Mouse (Mus musculus) frontal cortex, postnatal 25 days (tissue): Measurements from ENCODE around the gene Ankmy2.

Experiments used
- DNase-seq, 2 experiments: peaks; one replicate each; pipeline ENCODE4 v3.0.0; 2022; ENCODE audit warnings: low spot score in 2 of 2

Gene Ankmy2

GRCm38 (mm10) chr12:36156637-36157303 is at the start of gene Ankmy2:
Ankmy2 (plus strand) TSS chr12:36157114.
- peak; percentile 72 to 79 for DNase-seq

GRCm38 (mm10) chr12:36108442-36108841 is 48.5 kb upstream of the Ankmy2 start:
- DNase-seq: no peak

- DNase-seq: no peak
These were observed 46.5 kb upstream of the Ankmy2 start for GRCm38 (mm10) chr12:36110457-36110856.

- DNase-seq: no peak
These were observed 45.8 kb upstream of the Ankmy2 start for GRCm38 (mm10) chr12:36111110-36111509.

GRCm38 (mm10) chr12:36112081-36112480 is 44.8 kb upstream of the Ankmy2 start:
- no peak for DNase-seq

- no peak for DNase-seq
These were observed 39.8 kb upstream of the Ankmy2 start for GRCm38 (mm10) chr12:36117161-36117560.

- no peak for DNase-seq
These were observed 37.7 kb upstream of the Ankmy2 start for GRCm38 (mm10) chr12:36119244-36119643.

- DNase-seq: no peak
These were observed 30.9 kb upstream of the Ankmy2 start for GRCm38 (mm10) chr12:36126049-36126448.

GRCm38 (mm10) chr12:36129826-36130225 is 27.1 kb upstream of the Ankmy2 start:
- DNase-seq: no peak

- DNase-seq: no peak
These were observed 24.7 kb upstream of the Ankmy2 start for GRCm38 (mm10) chr12:36132254-36132653.

- DNase-seq: no peak
These were observed 24.2 kb upstream of the Ankmy2 start for GRCm38 (mm10) chr12:36132668-36133067.

- DNase-seq: no peak
These were observed 23.4 kb upstream of the Ankmy2 start for GRCm38 (mm10) chr12:36133547-36133946.

GRCm38 (mm10) chr12:36134111-36134510 is 22.8 kb upstream of the Ankmy2 start:
- no peak for DNase-seq

GRCm38 (mm10) chr12:36135409-36135808 is 21.5 kb upstream of the Ankmy2 start:
- DNase-seq: no peak

GRCm38 (mm10) chr12:36136285-36136684 is 20.6 kb upstream of the Ankmy2 start:
- no peak for DNase-seq

GRCm38 (mm10) chr12:36137192-36137591 is 19.7 kb upstream of the Ankmy2 start:
- no peak for DNase-seq

GRCm38 (mm10) chr12:36140401-36140800 is 16.5 kb upstream of the Ankmy2 start:
- no peak for DNase-seq

- DNase-seq: no peak
These were observed 10.5 kb upstream of the Ankmy2 start for GRCm38 (mm10) chr12:36146230-36147011.

GRCm38 (mm10) chr12:36150265-36150664 is 6.6 kb upstream of the Ankmy2 start:
- DNase-seq: no peak

- DNase-seq: no peak
These were observed 6.2 kb upstream of the Ankmy2 start for GRCm38 (mm10) chr12:36150737-36151136.

- DNase-seq: peak in 1 of 2 experiments; percentile 15
These were observed 1.7 kb upstream of the Ankmy2 start for GRCm38 (mm10) chr12:36155141-36155641.

GRCm38 (mm10) chr12:36156101-36156636 is 745 bp upstream of the Ankmy2 start:
- DNase-seq: peak in 1 of 2 experiments; percentile 15

- DNase-seq: no peak
These were observed 357 bp downstream of the Ankmy2 start for GRCm38 (mm10) chr12:36157304-36157637.
